Mouse (Mus musculus) heart, adult 18-20 months (tissue): ENCODE results near the gene Gm17428. TPM values are rescaled to one million over a fixed set of nuclear protein-coding genes. Genes with fewer than 3 reads are reported as not detected.
A peak's percentile ranks its signal among the peaks of the same experiment; 100 is the strongest.
"Not testable (repeated sequence)": the region's sequence is repeated elsewhere in the genome, so short reads cannot be mapped to it uniquely, and the experiment has no call there.

Source experiments
- DNase-seq, 2 experiments: peaks; one replicate each; pipeline ENCODE4 v3.0.0; 2021 to 2022; ENCODE audit warnings: mixed read lengths in 1 of 2
- total RNA-seq, 2 experiments: library from RNA; stranded (reverse); gene quantifications; 2 replicates each; pipeline ENCODE4 v1.2.3; 2021

Gm17428 gene
- total RNA-seq, 2 experiments from 2014 or later, result not detected

GRCm38 (mm10) chr14:54989886-54990441 lies 13.2 kb downstream of the Gm17428 start:
- no peak for DNase-seq

- no peak for DNase-seq
Observed at GRCm38 (mm10) chr14:54992196-54992595, 15.5 kb downstream of the Gm17428 start.

GRCm38 (mm10) chr14:54993636-54994035 lies 16.9 kb downstream of the Gm17428 start:
- no peak for DNase-seq

GRCm38 (mm10) chr14:54994136-54994868 lies 17.6 kb downstream of the Gm17428 start, which contains the start of gene Myh7:
Gene Myh7, minus strand, starts transcription at chr14:54994626.
- peak in 1 of 2 experiments; percentile 44 for DNase-seq

GRCm38 (mm10) chr14:54994869-54995186 lies 18.1 kb downstream of the Gm17428 start:
- DNase-seq, result peak in 1 of 2 experiments; percentile 36

GRCm38 (mm10) chr14:54995457-54996138 lies 18.9 kb downstream of the Gm17428 start:
- DNase-seq, result peak in 1 of 2 experiments; percentile 36

- peak; percentile 34 to 57 for DNase-seq
Observed at GRCm38 (mm10) chr14:54996793-54997192, 20.1 kb downstream of the Gm17428 start.

- DNase-seq, result peak in 1 of 2 experiments; percentile 32
Observed at GRCm38 (mm10) chr14:54997297-54997696, 20.6 kb downstream of the Gm17428 start.

GRCm38 (mm10) chr14:54998680-54999079 lies 21.9 kb downstream of the Gm17428 start:
- DNase-seq, result no peak

- not testable (repeated sequence) for DNase-seq
Observed at GRCm38 (mm10) chr14:54999868-55000267, 23.1 kb downstream of the Gm17428 start.

- no peak for DNase-seq
Observed at GRCm38 (mm10) chr14:55000814-55001213, 24.1 kb downstream of the Gm17428 start.

- no peak for DNase-seq
Observed at GRCm38 (mm10) chr14:55001446-55001845, 24.7 kb downstream of the Gm17428 start.

GRCm38 (mm10) chr14:55001938-55002686 lies 25.4 kb downstream of the Gm17428 start:
- peak in 1 of 2 experiments; percentile 65 for DNase-seq

GRCm38 (mm10) chr14:55002687-55003120 lies 26.0 kb downstream of the Gm17428 start:
- DNase-seq, result no peak

GRCm38 (mm10) chr14:55003878-55004855 lies 27.4 kb downstream of the Gm17428 start:
- DNase-seq, result peak; percentile 81 to 86

GRCm38 (mm10) chr14:55005506-55005905 lies 28.8 kb downstream of the Gm17428 start:
- no peak for DNase-seq

- no peak for DNase-seq
Observed at GRCm38 (mm10) chr14:55005967-55006366, 29.2 kb downstream of the Gm17428 start.

GRCm38 (mm10) chr14:55006541-55006940 lies 29.8 kb downstream of the Gm17428 start:
- DNase-seq, result no peak

- DNase-seq, result no peak
Observed at GRCm38 (mm10) chr14:55007120-55007908, 30.6 kb downstream of the Gm17428 start.

GRCm38 (mm10) chr14:55008417-55008816 lies 31.7 kb downstream of the Gm17428 start:
- peak in 1 of 2 experiments; percentile 19 for DNase-seq
